Mouse (Mus musculus): Measurements from ENCODE around the gene Fcgbp. TPM values are rescaled to one million over a fixed set of nuclear protein-coding genes. Genes with fewer than 3 reads are reported as not detected.
"Not testable (repeated sequence)": the region's sequence is repeated elsewhere in the genome, so short reads cannot be mapped to it uniquely, and the experiment has no call there.

Gene Fcgbp
- total RNA-seq, 2 experiments from 2014 or later: 0.95 to 1.2 TPM

DNA sequence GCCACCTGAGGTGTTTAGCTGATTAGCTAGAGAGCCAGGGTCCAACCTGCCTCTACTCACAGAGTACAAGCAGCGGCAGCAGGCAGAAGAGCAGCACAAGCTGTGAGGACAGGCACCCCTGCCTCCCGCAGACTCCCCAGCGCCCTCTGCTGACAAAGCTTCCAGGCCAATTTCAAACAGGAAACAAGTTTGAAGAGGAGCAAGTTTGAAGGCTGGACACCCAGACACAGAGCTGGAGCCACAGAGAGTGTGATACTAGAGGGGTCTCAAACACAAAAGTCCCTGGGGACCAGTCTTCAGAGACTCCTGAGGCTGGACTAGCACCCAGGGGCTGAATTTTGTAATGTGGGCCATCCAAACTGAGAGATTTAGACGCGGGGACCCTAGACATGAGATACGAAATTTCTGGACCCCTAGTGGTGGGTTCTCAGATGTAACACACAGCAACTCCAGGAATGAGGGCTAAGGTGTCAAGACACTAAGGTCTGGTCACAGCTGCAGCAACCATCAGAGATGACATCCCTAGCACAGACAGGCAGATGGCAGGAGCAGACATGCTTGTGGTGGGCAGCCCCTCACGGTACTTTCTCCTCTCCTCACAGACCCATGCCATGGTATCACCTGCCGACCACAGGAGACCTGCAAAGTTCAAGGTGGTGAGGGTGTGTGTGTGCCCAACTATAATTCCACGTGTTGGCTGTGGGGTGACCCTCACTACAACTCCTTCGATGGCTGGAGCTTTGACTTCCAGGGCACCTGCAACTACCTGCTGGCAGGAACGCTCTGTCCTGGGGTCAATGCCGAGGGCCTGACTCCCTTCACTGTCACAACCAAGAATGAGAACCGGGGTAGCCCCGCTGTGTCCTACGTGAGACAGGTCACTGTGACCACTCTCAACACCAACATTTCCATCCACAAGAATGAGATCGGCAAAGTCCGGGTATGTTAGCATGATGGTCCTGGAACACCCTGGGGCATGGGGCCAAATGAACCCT is 29.9 kb downstream of the Fcgbp start:
- peak in 1 of 2 experiments; percentile 35 for DNase-seq (ENCODE audit: low spot score in 2 of 2)
- no peak overlapping the region for H3K27ac ChIP-seq
- peak; percentile 77 for TF ChIP-seq CTCF (conservative IDR thresholded peaks at IDR 0.05)
- H3K4me3 ChIP-seq: no peak overlapping the region

DNA sequence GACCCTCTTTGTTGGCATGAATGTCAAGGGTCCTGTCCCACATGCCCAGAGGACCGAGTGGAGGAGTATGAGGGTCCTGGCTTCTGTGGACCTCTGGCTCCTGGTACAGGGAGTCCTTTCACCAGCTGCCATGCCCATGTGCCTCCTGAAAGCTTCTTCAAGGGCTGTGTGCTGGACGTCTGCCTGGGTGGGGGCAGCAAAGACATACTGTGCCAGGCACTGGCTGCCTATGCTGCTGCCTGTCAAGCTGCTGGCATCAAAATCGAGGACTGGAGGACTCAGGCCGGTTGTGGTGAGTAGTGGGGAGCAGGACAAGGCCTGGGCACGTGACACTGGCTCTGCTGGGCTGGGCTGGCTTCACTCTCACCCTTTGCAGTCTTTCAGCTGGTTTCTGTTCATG is 31.9 kb downstream of the Fcgbp start:
- not testable (repeated sequence) for H3K27ac ChIP-seq, H3K4me3 ChIP-seq
- DNase-seq (ENCODE audit: low spot score in 2 of 2): peak in 1 of 2 experiments; percentile 14

DNA sequence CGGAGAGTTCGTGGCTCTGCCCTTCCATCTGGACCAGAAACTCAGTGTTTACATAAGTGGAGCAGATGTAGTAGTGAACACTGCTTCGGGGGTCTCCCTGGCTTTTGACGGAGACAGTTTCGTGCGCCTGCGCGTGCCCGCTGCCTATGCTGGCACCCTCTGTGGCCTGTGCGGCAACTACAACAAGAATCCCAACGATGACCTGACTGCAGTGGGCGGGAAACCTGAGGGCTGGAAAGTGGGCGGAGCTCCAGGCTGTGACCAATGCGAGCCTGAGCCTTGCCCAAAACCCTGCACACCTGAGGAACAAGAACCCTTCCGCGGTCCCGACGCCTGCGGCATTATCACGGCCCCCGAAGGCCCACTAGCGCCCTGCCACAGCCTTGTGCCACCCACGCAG is 33.6 kb downstream of the Fcgbp start:
- no peak for DNase-seq (ENCODE audit: low spot score in 2 of 2)
- H3K27ac ChIP-seq: no peak overlapping the region
- H3K4me3 ChIP-seq: no peak overlapping the region; the same call in 1 of the 2 replicates
- TF ChIP-seq CTCF (conservative IDR thresholded peaks at IDR 0.05): peak; percentile 14; the same call in 1 of the 2 replicates

DNA sequence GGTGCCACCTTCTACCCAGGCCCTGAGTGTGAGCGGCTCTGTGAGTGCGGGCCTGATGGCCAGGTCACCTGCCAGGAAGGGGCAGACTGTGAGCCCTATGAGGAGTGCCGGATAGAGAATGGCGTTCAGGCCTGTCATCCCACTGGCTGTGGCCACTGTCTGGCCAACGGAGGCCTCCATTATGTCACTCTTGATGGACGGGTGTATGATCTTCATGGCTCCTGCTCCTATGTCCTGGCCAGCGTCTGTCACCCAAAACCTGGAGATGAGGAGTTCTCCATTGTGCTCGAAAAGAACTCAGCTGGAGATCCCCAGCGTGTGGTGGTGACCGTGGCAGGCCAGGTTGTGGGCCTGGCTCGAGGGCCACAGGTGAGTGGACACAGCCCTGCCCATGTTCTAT is 35.2 kb downstream of the Fcgbp start:
- H3K4me3 ChIP-seq: no peak overlapping the region
- no peak for TF ChIP-seq CTCF (conservative IDR thresholded peaks at IDR 0.05)
- DNase-seq (ENCODE audit: low spot score in 2 of 2): no peak
- H3K27ac ChIP-seq: no peak overlapping the region

- TF ChIP-seq CTCF (conservative IDR thresholded peaks at IDR 0.05): no peak
- no peak overlapping the region for H3K27ac ChIP-seq
- H3K4me3 ChIP-seq: no peak overlapping the region
- DNase-seq (ENCODE audit: low spot score in 2 of 2): no peak
Observed at GRCm38 (mm10) chr7:28114648-28115047, 43.6 kb downstream of the Fcgbp start.

GRCm38 (mm10) chr7:28129166-28129565 is 58.1 kb downstream of the Fcgbp start, which contains the start of gene 9530053A07Rik:
Gene 9530053A07Rik, plus strand, starts transcription at chr7:28129466.
- no peak within 1 kb of the TSS for H3K27ac ChIP-seq
- TF ChIP-seq CTCF (conservative IDR thresholded peaks at IDR 0.05): no peak
- no peak for DNase-seq (ENCODE audit: low spot score in 2 of 2)
- H3K4me3 ChIP-seq: no peak within 1 kb of the TSS

DNA sequence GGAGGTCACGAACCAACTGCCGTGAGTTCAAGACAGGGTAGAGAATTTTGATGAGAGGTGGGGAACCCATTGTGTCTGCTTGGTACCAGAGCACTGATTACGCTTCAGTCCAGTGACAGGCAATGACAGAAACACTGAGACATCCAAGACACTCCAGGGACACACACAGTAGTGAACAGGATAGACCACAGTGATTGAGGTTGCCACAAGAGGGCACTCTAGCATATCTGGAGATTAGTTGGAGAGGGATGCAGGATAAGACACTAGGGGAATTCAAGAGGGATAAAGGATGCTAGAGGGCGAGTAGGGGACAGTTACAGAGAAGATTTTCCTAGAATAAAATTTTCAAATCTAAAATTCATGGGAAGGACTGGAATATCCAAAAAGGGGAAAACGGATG is 66.6 kb downstream of the Fcgbp start:
- Histone ChIP-seq H3K27ac (no peak overlapping the region), H3K4me3 (no peak overlapping the region)
- peak; percentile 84 for TF ChIP-seq CTCF (conservative IDR thresholded peaks at IDR 0.05)
- DNase-seq (ENCODE audit: low spot score in 2 of 2): peak; percentile 23 to 58

DNA sequence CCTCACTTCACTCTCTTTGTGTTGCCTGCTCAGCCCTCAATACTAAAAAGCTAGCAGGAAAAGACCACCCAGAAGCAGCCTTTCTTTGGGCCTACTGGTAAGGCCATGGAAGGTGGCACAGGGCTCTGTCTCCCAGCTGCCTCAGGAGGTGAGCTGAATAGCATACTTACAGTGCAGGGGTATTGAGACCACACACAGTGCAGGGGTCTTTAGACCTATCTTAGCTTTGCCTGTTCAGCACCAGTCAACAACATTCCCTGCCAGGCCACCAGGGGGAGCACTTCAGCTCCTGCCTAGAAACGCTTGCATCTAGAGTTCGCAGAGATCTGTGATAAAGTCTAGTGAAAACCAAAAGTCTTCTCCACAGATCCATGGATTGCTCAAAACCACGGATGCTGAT is 77.2 kb downstream of the Fcgbp start:
- DNase-seq (ENCODE audit: low spot score in 2 of 2): peak; percentile 36 to 83
- Histone ChIP-seq H3K27ac (no peak overlapping the region), H3K4me3 (no peak overlapping the region)
- TF ChIP-seq CTCF (conservative IDR thresholded peaks at IDR 0.05): peak; percentile 95

DNA sequence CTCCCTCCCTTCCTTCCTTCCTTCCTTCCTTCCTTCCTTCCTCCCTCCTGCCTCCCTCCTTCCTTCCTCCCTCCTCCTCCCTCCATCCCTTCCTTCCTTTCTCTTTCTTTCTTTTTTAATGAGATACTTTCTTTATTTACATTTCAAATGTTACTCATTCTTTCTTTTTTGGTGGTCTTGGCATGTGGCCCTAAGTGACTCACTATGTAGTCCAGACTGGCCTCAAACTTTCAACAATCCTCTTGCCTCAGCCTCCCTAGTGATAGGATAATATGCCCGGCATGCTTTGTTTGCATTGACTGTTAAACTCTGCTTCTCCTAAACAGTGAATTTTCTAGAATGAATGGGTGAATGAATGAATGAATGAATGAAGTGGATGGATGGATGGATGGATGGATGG is 78.8 kb downstream of the Fcgbp start:
- H3K27ac ChIP-seq: no peak overlapping the region
- DNase-seq (ENCODE audit: low spot score in 2 of 2): no peak
- no peak overlapping the region for H3K4me3 ChIP-seq
- TF ChIP-seq CTCF (conservative IDR thresholded peaks at IDR 0.05): no peak

DNA sequence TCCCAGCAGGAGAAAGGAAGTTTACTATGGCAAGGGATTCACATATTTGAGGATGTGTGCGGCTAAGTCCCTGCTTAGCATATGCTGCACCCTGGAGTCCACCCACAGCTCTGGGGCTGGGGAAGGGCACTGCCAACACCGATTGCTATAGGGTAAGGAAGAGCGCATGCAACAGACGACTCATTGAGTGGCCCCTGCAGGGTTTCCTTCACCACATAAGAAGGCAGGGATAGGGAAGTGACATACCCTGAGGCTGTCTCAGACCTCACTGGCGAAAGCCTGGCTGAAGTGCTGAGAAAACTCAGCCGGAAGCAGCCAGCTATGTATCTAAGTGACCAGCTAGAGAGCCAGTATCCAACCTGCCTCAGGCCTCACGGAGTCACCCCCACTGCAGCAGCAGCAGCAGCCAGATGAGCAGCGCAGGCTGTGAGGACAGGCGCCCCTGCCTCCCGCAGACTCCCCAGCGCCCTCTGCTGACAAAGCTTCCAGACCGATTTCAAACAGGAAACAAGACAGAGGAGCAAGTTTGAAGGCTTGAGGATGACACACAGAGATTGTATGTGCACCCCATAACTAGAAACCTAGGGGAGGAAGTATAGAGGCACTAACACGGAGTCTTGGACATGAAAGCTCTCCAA is 80.7 kb downstream of the Fcgbp start:
- Histone ChIP-seq H3K27ac (no peak overlapping the region), H3K4me3 (no peak overlapping the region)
- DNase-seq (ENCODE audit: low spot score in 2 of 2): peak; percentile 26 to 57
- TF ChIP-seq CTCF (conservative IDR thresholded peaks at IDR 0.05): peak; percentile 82

- not testable (repeated sequence) for H3K4me3 ChIP-seq; H3K27ac ChIP-seq; DNase-seq (ENCODE audit: low spot score in 2 of 2)
Observed at GRCm38 (mm10) chr7:28153595-28153994, 82.6 kb downstream of the Fcgbp start.

GRCm38 (mm10) chr7:28159292-28159691 is 88.3 kb downstream of the Fcgbp start:
- H3K27ac ChIP-seq: no peak overlapping the region
- DNase-seq (ENCODE audit: low spot score in 2 of 2): no peak
- no peak for TF ChIP-seq CTCF (conservative IDR thresholded peaks at IDR 0.05)
- no peak overlapping the region for H3K4me3 ChIP-seq

- TF ChIP-seq CTCF (conservative IDR thresholded peaks at IDR 0.05): no peak
- Histone ChIP-seq H3K4me3 (no peak overlapping the region), H3K27ac (no peak overlapping the region)
- DNase-seq (ENCODE audit: low spot score in 2 of 2): no peak
Observed at GRCm38 (mm10) chr7:28159893-28160292, 88.9 kb downstream of the Fcgbp start.

Data from layer of hippocampus, adult 2 months (tissue).